Mouse (Mus musculus) hematopoietic stem cell, adult 5-6 weeks (primary cell): ENCODE data around the gene Gm36245. TPM values are rescaled to one million over a fixed set of nuclear protein-coding genes. Genes with fewer than 3 reads are reported as not detected.
A peak's percentile ranks its signal among the peaks of the same experiment; 100 is the strongest.
"Not testable (repeated sequence)": the region's sequence is repeated elsewhere in the genome, so short reads cannot be mapped to it uniquely, and the experiment has no call there.

Experiments used
- ATAC-seq, 2 experiments: fragments of 125-278 bp in 1 of 2; replicated peaks in 1 of 2; 2 replicates each; pipeline ENCODE4 v1.8.0; 2016 to 2017; ENCODE audit warnings: inconsistent platforms in 2 of 2, mild to moderate bottlenecking in 2 of 2, moderate number of reproducible peaks in 2 of 2, low read depth in 1 of 2, moderate TSS enrichment in 1 of 2; ENCODE audit not compliant: low FRiP score in 2 of 2, poor library complexity in 2 of 2, severe bottlenecking in 2 of 2, insufficient read depth in 1 of 2, low TSS enrichment in 1 of 2
- total RNA-seq: library from RNA; stranded (forward); fragments of 172-1452, 232-1000 nt; gene quantifications from 2 replicates; pipeline ENCODE4 v1.2.3, GENCODE M21; 2017

Gm36245 gene
- total RNA-seq: not detected in 2 replicates

GRCm38 (mm10) chr15:77598958-77599357 lies at the start of gene Gm36245:
TSS of gene Gm36245 (plus strand) at chr15:77599258.
- ATAC-seq: no peak

- no peak for ATAC-seq
Observed at GRCm38 (mm10) chr15:77561792-77562191, 37.3 kb upstream of the Gm36245 start, which contains the start of gene 1700025B11Rik. TSS of gene 1700025B11Rik (minus strand) at chr15:77561892.

DNA sequence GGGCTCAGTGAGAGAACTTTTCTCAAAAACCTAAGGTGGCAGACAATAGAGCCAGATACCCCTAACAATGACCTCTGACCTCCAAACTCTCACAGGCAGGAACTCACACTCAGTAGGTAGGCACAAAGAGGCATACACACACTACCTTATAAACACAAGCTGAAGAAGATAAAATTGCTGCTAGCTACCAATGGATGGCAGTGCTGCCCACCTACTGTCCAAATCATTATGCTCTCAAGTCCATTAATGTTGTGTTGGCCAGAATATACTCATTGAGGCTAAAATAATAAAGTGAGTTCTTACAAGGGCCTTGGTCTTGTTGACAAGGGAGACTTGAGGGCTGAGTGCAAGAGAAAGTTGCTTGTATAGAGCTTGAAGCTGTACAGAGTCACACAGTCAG lies 35.8 kb upstream of the Gm36245 start:
- ATAC-seq: no peak

DNA sequence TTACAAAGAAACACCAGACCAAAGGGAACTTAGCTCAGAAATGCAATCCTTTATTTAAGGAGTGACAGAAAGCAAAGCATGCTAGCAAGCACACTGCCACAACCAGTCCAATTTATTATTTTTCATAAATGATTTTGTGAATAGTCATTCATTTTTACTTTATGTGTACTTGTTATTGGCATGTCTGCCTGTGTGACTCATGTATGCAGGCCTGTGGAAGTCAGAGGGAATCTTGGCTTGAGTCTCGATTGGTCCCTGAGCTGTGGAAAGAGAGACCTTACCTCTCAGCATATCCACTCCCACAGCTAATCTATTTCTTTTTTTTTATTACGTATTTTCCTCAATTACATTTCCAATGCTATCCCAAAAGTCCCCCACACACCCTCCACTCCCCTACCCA lies 20.3 kb upstream of the Gm36245 start:
- no peak for ATAC-seq

GRCm38 (mm10) chr15:77579311-77579710 lies 19.7 kb upstream of the Gm36245 start:
- no peak for ATAC-seq

DNA sequence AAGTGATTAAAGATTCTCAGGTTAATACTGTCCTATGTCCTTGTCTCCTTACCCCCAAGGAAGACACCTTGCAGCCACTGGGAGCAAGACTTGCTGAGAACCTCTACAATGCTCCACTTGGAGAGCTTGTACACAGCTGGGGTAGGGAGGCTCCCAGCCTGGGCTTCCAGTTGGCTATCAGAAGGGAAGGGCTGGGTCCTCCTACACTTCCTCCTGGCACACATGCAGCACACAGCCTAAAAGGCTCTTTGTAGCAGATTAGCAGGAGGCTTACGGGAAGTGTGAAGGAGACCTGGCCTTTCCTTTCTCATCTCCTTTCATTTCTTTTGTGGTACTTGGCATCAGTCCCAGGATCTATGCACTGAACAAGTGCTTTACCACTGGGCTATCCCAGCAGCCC lies 17.4 kb upstream of the Gm36245 start:
- peak in 1 of 2 experiments; percentile 62; a peak in 2 of 4 replicates for ATAC-seq

- no peak for ATAC-seq
Observed at GRCm38 (mm10) chr15:77587026-77587425, 12.0 kb upstream of the Gm36245 start.

DNA sequence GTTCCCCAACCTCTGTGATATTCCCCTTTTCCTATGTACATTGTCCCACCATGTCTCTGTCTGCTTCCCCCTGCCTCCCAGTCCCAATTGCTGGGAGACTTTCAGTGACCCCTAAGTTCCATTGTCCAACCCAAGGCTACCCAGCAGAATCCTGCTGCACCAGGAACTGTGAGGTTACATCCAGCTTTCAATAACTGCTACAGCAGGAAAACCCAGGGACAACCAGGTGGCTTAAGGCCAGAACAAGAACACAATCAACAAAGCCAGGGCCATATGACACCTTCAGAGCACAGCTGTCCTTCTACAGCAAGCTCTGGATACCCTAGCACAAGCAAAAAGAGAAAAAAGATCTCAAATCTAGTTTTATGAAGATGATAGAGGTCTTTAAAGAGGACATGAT lies 10.1 kb upstream of the Gm36245 start:
- ATAC-seq: no peak

- ATAC-seq: no peak
Observed at GRCm38 (mm10) chr15:77590881-77591280, 8.2 kb upstream of the Gm36245 start.

DNA sequence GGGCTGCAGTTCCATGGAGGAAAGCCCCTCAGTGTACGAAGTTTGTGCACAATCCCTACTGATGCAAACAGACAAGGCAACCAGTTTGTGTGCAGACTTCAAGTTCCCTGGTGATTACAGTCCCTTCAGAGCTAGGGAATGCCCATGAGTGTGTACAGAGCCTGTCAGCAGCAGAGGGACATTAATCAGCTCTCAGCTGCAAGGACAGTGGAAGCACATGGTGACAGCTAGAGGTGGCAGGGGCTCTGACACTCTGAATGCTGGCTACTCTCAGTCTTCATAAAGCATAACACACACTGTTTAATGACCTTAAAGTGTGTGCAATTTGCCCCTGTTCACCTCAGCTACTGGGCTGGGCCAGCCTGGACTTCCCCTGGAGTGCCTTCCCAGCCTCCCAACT lies 5.5 kb upstream of the Gm36245 start:
- ATAC-seq: no peak

DNA sequence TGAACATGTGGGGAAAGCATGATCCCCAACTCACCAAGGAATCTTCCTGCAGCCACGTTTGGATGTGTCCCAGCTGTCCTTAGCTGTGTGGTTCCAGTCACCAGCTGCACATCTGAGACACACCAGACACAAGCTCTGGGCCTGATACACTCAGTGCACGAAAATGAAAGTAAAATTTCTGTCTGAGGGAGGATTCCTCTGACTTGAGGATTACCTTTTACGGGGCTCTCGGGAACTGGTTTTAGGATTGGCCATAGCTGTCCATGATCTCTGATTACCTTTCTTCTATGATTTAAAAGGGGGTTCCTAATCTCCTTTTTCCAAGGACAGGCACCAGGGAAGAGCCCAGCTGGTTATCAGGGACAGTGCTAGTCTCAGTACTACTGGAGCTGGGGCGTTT lies 3.1 kb upstream of the Gm36245 start, which contains the start of gene Apol10b:
TSS of gene Apol10b (minus strand) at position 165 of the 400 bp plus-strand sequence.
- ATAC-seq: no peak

- no peak for ATAC-seq
Observed at GRCm38 (mm10) chr15:77598429-77598828, 629 bp upstream of the Gm36245 start.

DNA sequence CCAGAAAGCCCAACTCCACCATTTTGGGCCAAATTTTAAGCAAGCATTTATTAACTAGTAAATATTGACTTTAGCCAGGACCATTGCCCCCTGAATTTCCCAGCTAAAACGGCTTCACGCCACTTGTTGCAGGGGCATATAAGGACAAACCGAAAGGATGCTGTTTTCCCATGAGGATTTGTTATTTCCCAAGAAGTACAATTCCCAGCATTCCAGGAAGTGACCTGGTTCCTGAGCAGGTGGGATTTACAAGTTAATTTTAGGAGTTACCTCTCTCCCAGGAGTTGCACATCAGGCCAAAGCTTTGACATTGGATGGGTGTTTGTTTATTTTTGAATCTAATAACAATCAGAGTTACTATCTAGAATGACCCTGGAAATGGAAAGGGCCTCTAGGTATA lies 7.0 kb downstream of the Gm36245 start:
- no peak for ATAC-seq

DNA sequence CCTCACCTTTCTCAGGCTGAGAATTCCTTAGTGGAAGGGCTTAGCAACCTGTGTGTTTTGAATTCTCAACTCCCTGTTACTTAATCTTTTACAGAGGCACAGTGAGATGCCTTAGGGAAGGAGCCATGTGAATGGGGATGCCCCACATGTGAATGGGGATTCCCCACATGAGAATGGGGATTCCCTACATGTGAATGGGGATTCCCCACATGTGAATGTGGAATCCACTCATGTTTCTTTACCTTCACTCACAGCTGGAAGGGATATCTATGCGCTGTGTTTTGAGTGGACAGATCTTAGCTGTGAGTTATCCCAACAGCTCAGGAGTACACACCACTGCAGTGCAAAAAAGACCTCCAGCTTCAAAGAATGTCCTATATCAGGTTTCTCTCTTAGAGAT lies 25.7 kb downstream of the Gm36245 start:
- no peak for ATAC-seq

DNA sequence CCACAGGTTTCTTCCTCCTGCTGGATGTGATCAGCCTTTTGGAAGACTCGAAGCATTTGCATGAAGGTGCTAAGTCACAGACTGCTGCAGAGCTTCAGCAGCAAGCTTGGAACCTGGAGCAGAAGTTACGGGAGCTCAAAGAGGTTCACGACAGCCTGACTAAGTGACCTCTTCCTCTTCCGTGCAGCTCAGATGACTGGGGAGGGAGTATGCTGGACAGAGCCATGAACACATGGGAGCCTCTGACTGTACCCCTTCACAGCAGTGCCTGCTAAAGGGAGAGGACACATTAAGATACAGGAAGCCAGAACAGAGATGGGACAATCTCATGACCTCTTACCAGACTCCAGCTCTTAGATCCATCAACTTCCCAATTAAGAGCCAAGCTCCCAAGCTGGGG lies 27.4 kb downstream of the Gm36245 start:
- not testable (repeated sequence) for ATAC-seq

- ATAC-seq: not testable (repeated sequence)
Observed at GRCm38 (mm10) chr15:77628647-77629046, 29.6 kb downstream of the Gm36245 start.

GRCm38 (mm10) chr15:77629822-77630221 lies 30.8 kb downstream of the Gm36245 start:
- ATAC-seq: not testable (repeated sequence)

DNA sequence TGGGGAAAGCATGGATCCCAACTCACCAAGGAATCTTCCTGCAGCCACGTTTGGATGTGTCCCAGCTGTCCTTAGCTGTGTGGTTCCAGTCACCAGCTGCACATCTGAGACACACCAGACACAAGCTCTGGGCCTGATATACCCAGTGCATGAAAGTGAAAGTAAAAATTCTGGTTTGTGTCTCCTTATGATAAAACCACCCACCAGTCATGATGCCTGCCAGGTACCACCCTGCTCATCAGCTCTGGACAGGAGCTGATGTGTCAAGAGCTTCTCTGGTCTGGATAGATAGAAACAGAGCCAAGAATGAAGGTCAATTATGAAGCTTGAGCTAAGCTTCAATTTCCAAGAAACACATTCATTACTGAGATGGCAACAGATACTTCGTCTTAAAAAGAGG lies 44.1 kb downstream of the Gm36245 start, which contains the start of gene Apol11b:
TSS of gene Apol11b (minus strand) at position 111 of the 400 bp plus-strand sequence.
- ATAC-seq: not testable (repeated sequence)

DNA sequence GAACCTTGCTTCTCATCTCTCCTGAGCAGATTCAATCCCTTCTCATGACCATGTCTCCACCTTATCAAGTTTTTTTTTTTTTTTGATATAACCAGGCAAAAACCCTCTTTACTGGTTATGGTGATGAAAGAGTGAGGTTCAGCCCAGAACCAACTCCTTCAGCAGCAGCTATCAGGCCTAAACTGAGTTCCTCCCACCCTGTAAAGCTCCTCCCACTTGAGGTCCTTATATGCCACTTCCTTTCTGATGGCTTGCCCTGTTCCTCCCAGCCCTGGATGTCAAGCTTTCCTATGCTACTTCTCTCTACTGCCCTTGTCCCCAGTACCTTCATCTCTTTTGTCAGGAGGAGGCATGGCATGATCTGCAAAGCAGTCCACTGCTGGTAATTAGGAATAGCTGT lies 52.1 kb downstream of the Gm36245 start:
- not testable (repeated sequence) for ATAC-seq
